Mouse (Mus musculus): ENCODE measurements around the gene Sh2b1. TPM values are rescaled to one million over a fixed set of nuclear protein-coding genes. Genes with fewer than 3 reads are reported as not detected.

The Sh2b1 gene
- polyA plus RNA-seq, 1 experiment from 2014 or later = 11.2 TPM

DNA sequence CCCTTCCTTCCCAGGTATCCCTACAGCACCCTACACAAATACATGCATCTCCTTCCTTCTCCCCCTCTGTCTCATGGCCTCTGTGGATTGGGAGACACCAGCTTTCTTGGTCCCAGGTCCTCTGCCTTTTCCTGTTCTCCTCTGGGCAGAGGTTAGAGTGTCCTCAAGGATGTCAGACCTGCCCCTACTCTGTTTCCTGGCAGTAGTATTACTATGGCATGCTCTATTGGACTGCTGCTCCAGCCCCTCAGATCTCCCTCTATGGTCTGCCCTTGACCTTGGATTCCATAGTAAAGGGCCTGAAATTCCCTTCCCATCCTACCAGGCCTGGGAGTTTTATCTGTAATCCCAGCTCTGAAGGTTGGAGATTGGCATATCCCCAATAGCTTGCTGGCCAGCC is 45.1 kb downstream of the Sh2b1 start:
- Histone ChIP-seq H3K9ac (no peak overlapping the region), H3K4me2 (peak overlapping the region; percentile 96), H3K4me1 (replicated peaks) (peaks cover 28% of the 10 kb centered on the region), H3K9me3 (replicated peaks) (no peaks in the 10 kb centered on the region), H3K4me3 (replicated peaks) (no peak overlapping the region), H3K36me3 (0 out of 2 replicates have a peak, but pooled peaks cover 5% of the 10 kb centered on the region), H3K27me3 (no peaks in the 10 kb centered on the region), H3K27ac (no peak overlapping the region)
- ATAC-seq (ENCODE audit: low read depth) (no peak), DNase-seq (no peak)

DNA sequence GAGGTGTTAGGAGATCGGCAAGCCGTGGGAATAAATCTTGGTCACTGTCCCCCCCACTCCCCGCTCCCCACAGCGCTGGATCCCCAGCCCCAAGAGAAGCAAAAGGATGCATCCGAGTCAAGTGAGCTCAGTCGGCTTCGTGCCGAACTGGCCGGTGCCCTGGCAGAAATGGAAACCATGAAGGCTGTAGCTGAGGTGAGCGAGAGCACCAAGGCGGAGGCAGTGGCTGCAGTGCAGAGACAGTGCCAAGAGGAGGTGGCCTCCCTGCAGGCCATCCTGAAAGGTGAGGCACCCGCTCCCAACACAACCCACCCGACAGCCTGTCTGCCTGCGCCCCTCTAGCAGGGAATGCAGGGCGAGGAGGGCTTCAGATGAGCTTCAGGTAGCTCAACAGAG is 45.7 kb downstream of the Sh2b1 start:
- H3K9ac ChIP-seq = peak overlapping the region; percentile 81
- H3K4me1 ChIP-seq (replicated peaks) = peaks cover 28% of the 10 kb centered on the region
- H3K9me3 ChIP-seq (replicated peaks) = no peaks in the 10 kb centered on the region
- ATAC-seq (ENCODE audit: low read depth) = no peak
- peak overlapping the region; percentile 96 for H3K4me2 ChIP-seq
- no peak for DNase-seq
- H3K27ac ChIP-seq = 0 out of 2 replicates have a peak overlapping the region, but pooled peaks have one; percentile 5
- no peaks in the 10 kb centered on the region for H3K27me3 ChIP-seq
- peak overlapping the region; percentile 74 for H3K4me3 ChIP-seq (replicated peaks)
- H3K36me3 ChIP-seq = 0 out of 2 replicates have a peak, but pooled peaks cover 5% of the 10 kb centered on the region
- WGBS (ENCODE audit: insufficient replicate concordance) = 33% methylated on average over 15 of the region's 15 CpGs

DNA sequence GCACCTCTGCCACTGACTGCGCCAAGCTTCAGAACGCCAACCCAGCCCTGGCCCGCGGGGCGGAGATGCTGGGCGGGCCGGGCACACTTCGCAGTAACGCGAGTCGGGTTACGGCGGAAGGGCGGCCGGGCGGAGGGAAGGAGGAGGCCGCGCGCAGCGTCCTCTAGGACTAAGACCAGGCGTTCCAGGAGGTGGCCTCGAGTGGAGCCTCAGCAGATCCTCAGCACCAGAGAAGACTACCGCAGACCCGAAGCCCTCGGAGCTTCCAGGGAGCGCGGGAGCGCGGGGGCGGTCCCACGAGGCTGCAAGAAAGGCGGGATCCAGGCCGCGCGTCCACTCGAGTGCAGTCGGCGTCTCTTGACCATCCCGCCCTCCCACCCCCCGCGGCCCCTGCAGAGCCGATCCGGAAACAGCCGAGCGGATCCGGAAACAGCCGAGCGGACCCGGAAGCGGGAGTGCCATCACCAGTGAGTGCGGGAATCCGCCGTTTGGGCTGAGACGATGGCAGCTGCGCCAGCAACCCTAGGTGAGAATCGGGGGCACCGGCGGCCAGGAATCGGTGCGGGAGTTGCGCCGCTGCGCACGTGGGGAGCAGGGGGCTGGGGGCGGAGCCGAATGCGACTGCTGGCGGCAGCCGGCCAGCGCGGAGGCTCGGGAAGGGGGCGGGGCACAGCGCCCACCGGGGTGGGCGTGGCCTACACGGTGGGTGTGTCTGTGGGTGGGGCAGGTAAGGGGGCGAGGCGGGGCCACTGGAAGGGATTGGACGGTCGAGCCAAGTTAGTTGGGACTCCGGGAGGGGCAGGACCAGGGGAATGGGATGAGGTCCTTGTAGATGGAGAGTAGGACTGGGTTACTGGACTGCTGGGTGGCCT is 46.4 kb downstream of the Sh2b1 start, which contains the start of gene Rabep2:
Rabep2 (plus strand) TSS at position 129 of the 872 bp plus-strand sequence.
- H3K4me2 ChIP-seq = peak within 1 kb of the TSS; percentile 96
- H3K9me3 ChIP-seq (replicated peaks) = no peaks in the 10 kb centered on the region
- peak within 1 kb of the TSS; percentile 81 for H3K27ac ChIP-seq
- 0 out of 2 replicates have a peak, but pooled peaks cover 3% of the 10 kb centered on the region for H3K36me3 ChIP-seq
- under 1% methylated on average over 81 of the region's 82 CpGs for WGBS (ENCODE audit: insufficient replicate concordance)
- H3K9ac ChIP-seq = peak within 1 kb of the TSS; percentile 81
- ATAC-seq (ENCODE audit: low read depth) (peak; percentile 83), DNase-seq (peak; percentile 78)
- H3K27me3 ChIP-seq = no peaks in the 10 kb centered on the region
- peak within 1 kb of the TSS; percentile 74 for H3K4me3 ChIP-seq (replicated peaks)
- peaks cover 28% of the 10 kb centered on the region for H3K4me1 ChIP-seq (replicated peaks)

DNA sequence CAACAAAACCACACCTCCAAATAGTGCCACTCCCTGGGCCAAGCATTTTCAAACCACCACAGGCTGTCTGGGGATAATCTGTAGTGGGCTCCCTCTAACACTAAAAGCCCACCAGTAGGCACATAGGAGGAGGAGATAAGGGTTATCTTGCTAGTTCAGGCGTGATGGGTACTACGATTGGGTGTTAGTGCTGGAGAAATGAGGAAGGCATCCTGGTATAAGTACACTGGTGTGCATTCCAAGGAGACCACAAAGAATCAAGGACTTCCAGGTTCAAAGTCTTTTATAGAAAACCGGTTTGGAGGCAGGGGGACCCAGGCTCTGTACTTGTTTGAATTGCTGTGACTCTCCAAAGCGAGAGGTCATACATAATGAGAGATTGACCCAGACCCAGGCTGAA is 47.1 kb downstream of the Sh2b1 start:
- peak overlapping the region; percentile 81 for H3K9ac ChIP-seq
- peak overlapping the region; percentile 81 for H3K27ac ChIP-seq
- ATAC-seq (ENCODE audit: low read depth) = peak; percentile 46
- 6% methylated on average over 4 of the region's 4 CpGs for WGBS (ENCODE audit: insufficient replicate concordance)
- no peaks in the 10 kb centered on the region for H3K27me3 ChIP-seq
- H3K36me3 ChIP-seq = 0 out of 2 replicates have a peak, but pooled peaks cover 3% of the 10 kb centered on the region
- DNase-seq = peak; percentile 46
- H3K9me3 ChIP-seq (replicated peaks) = no peaks in the 10 kb centered on the region
- H3K4me3 ChIP-seq (replicated peaks) = peak overlapping the region; percentile 74
- peaks cover 28% of the 10 kb centered on the region for H3K4me1 ChIP-seq (replicated peaks)
- peak overlapping the region; percentile 96 for H3K4me2 ChIP-seq

DNA sequence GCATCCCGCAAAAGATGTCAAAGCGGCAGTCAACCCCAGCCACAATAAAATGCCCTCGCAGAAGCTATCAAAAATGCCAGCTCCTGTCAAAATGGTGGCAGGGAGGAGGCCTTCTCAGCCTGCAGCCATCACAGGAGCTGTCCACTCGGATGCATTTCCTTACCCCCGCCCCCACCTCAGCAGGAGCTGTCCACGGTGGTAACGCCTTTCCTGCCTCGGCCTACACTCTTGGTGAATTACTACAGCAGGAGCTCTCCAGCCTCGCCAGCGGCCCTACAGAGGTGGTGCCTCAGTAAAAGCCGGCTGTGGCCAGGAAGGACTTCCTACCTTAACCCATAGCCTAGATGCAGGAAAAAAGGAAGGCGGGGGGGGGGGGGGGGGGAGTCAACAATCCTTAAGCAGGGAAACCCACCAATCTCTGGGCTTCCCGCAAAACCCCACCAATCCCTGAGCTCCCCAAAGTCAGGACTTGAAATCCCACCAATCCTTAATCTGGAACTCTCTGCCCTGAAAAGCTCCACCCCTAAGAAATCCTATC is 47.8 kb downstream of the Sh2b1 start:
- Histone ChIP-seq H3K4me1 (replicated peaks) (peaks cover 28% of the 10 kb centered on the region), H3K36me3 (no peaks in the 10 kb centered on the region), H3K9ac (no peak overlapping the region), H3K27me3 (no peaks in the 10 kb centered on the region), H3K9me3 (replicated peaks) (no peaks in the 10 kb centered on the region), H3K4me3 (replicated peaks) (no peak overlapping the region), H3K4me2 (no peak overlapping the region; the same call in 1 of the 2 replicates), H3K27ac (no peak overlapping the region)
- DNase-seq = no peak
- WGBS (ENCODE audit: insufficient replicate concordance) = 54% methylated on average over 12 of the region's 13 CpGs
- no peak for ATAC-seq (ENCODE audit: low read depth)

DNA sequence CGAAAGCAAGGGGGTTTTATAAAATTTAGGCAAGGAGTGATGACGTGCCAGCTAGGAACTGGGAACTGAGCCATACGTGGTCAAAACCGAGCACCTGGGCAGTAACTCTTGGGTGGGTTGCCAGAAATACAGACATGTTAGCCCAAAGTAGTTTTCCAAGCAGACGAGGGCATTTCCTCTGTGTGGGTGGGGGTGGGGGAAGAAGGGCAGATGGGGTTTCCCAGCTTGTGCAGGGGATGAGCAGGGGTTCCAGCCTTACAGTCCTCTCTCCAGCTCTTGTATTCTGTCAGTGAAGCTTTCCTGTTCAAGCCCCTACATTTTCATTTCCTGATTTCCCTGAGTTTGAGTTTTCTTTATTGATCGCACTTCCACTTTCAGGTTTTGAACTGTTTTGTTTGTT is 51.1 kb downstream of the Sh2b1 start:
- Histone ChIP-seq H3K4me1 (replicated peaks) (peaks cover 15% of the 10 kb centered on the region), H3K36me3 (no peaks in the 10 kb centered on the region), H3K4me3 (replicated peaks) (no peak overlapping the region), H3K27me3 (no peaks in the 10 kb centered on the region), H3K9me3 (replicated peaks) (no peaks in the 10 kb centered on the region), H3K4me2 (no peak overlapping the region), H3K27ac (no peak overlapping the region), H3K9ac (no peak overlapping the region)
- no peak for ATAC-seq (ENCODE audit: low read depth)
- no peak for DNase-seq
- WGBS (ENCODE audit: insufficient replicate concordance) = 60% methylated on average over 6 of the region's 6 CpGs

DNA sequence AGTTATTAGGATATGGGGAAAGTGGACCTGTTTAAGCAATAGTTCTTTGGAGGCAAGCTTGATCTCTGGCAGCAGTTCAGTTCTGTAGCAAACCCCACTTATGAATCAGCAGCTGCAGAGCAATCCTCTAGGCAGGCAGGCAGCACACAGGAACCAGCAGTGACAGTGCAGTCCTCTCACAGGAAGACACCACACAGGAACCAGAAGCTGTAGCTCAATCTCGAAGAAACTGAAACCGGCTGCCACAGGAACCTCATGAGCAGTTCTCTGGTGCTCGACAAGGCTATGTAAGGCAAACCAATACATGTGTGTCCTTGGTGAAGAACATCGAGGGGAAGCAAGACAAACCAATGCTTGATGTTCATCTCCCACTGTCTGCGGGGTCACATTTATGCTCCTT is 53.5 kb downstream of the Sh2b1 start:
- DNase-seq = no peak
- Histone ChIP-seq H3K4me1 (replicated peaks) (0 out of 2 replicates have a peak, but pooled peaks cover under 1% of the 10 kb centered on the region), H3K9me3 (replicated peaks) (no peaks in the 10 kb centered on the region), H3K36me3 (no peaks in the 10 kb centered on the region), H3K4me3 (replicated peaks) (no peak overlapping the region), H3K4me2 (no peak overlapping the region), H3K27me3 (no peaks in the 10 kb centered on the region), H3K9ac (no peak overlapping the region), H3K27ac (no peak overlapping the region)
- ATAC-seq (ENCODE audit: low read depth) = no peak
- 56% methylated on average over 5 of the region's 5 CpGs for WGBS (ENCODE audit: insufficient replicate concordance)

DNA sequence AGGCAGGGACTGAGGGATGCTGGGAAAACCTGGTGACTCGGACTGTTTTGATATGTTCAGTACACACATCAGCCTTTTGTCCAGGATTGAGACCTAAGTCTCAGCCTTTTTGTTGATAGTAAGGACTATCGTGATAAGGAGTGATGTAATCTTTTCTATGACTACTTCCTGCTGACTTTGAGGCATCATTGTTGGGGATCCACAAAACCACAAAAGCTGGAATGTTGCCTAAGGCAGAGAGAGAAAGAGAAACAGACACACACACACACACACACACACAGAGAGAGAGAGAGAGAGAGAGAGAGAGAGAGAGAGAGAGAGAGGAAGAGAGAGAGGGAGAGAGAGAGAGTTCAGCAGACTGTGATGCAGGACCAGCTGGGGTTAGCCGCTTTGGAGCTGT is 56.7 kb downstream of the Sh2b1 start:
- DNase-seq (no peak), ATAC-seq (ENCODE audit: low read depth) (no peak)
- no peak overlapping the region for H3K9ac ChIP-seq
- H3K27me3 ChIP-seq = no peaks in the 10 kb centered on the region
- no peaks in the 10 kb centered on the region for H3K9me3 ChIP-seq (replicated peaks)
- 39% methylated on average over 3 of the region's 3 CpGs for WGBS (ENCODE audit: insufficient replicate concordance)
- no peak overlapping the region for H3K4me3 ChIP-seq (replicated peaks)
- 0 out of 2 replicates have a peak, but pooled peaks cover 5% of the 10 kb centered on the region for H3K4me1 ChIP-seq (replicated peaks)
- no peak overlapping the region for H3K4me2 ChIP-seq
- no peaks in the 10 kb centered on the region for H3K36me3 ChIP-seq
- no peak overlapping the region for H3K27ac ChIP-seq

DNA sequence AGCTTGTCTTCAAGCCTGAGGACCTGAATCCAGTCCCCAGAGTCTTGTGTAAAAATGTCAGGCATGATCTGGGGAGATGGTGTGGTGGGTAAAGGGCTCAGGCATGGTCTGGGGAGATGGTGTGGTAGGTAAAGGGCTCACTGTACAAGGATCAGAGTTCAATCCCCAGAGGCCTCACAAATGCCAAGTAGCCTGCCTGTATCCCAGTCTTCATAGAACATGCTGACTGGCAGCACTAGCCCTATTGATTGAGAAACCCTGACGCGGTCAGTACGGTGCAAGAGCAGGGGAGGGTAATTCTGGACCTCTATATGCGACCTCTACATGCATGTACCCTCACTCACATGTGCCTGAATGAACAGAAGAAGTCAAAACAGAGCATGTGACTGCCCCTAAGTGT is 57.6 kb downstream of the Sh2b1 start:
- H3K36me3 ChIP-seq = no peaks in the 10 kb centered on the region
- 64% methylated on average over 4 of the region's 4 CpGs for WGBS (ENCODE audit: insufficient replicate concordance)
- no peaks in the 10 kb centered on the region for H3K27me3 ChIP-seq
- no peaks in the 10 kb centered on the region for H3K9me3 ChIP-seq (replicated peaks)
- H3K27ac ChIP-seq = no peak overlapping the region
- no peak for DNase-seq
- no peak overlapping the region for H3K4me2 ChIP-seq
- H3K9ac ChIP-seq = no peak overlapping the region
- no peak overlapping the region for H3K4me3 ChIP-seq (replicated peaks)
- H3K4me1 ChIP-seq (replicated peaks) = 0 out of 2 replicates have a peak, but pooled peaks cover 5% of the 10 kb centered on the region
- ATAC-seq (ENCODE audit: low read depth) = no peak

DNA sequence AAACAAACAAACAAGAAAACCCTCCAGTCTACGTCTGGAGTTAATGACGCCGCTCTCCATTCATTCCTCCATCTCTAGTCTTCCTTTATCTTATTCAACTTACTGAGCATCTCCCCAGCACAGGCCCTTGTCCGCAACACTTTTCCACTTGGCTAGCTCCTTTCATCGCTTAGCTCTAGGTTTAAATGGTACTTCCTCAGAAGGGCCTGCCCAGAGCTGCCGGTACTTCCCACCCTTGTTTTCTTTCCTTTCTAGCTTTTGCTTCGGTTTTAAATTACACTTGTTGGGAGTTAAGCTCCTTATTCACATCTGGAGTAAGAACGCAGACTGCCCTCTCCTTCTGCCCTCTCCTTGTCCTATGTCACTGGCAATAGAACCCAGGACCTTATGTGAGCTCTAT is 58.2 kb downstream of the Sh2b1 start:
- no peak for ATAC-seq (ENCODE audit: low read depth)
- no peak overlapping the region for H3K4me2 ChIP-seq
- no peak overlapping the region for H3K27ac ChIP-seq
- H3K4me1 ChIP-seq (replicated peaks) = 0 out of 2 replicates have a peak, but pooled peaks cover 5% of the 10 kb centered on the region
- H3K36me3 ChIP-seq = no peaks in the 10 kb centered on the region
- no peak overlapping the region for H3K4me3 ChIP-seq (replicated peaks)
- no peaks in the 10 kb centered on the region for H3K9me3 ChIP-seq (replicated peaks)
- H3K9ac ChIP-seq = no peak overlapping the region
- DNase-seq = no peak
- no peaks in the 10 kb centered on the region for H3K27me3 ChIP-seq
- 39% methylated on average over 8 of the region's 8 CpGs for WGBS (ENCODE audit: insufficient replicate concordance)

All from liver, embryonic 13.5 days (tissue).